ENCODE assay signal across 28 mouse cellular contexts in genomic region chr1:141001821-141002220, GRCm38 (mm10).
"Had no signal": no experiment of that assay in that cellular context is flagged by ENCODE, and none has a peak within 500 bp of the region (broad histone marks: within the 10 kb centered on the region; RNA-seq: fewer than 3 reads in every experiment).

No protein-coding gene starts in this region.

- H3K9me3 ChIP-seq: heart, embryonic 10.5 days; heart, embryonic 12.5 days; hindbrain, embryonic 10.5 days; hindbrain, embryonic 12.5 days; intestine, embryonic 15.5 days; limb, embryonic 10.5 days; limb, embryonic 12.5 days; liver, embryonic 13.5 days; liver, embryonic 15.5 days had no signal

- H3K4me2 ChIP-seq: heart, embryonic 12.5 days; hindbrain, embryonic 12.5 days; hindbrain, embryonic 14.5 days; intestine, embryonic 15.5 days; limb, embryonic 12.5 days; liver, embryonic 11.5 days; liver, embryonic 13.5 days; liver, embryonic 15.5 days had no signal

- ATAC-seq: hindbrain, embryonic 16.5 days; inflammation-experienced regulatory T-cells, adult 6 months; intestine, embryonic 15.5 days; intestine, postnatal 0 days; liver, postnatal 0 days had no signal

- DNase-seq: gastrocnemius, adult 2 months; gastrocnemius, postnatal 14 days; heart, adult 2 months; heart, postnatal 10 days; heart, postnatal 4 days; kidney, adult 18-20 months; kidney, adult 8-10 months; kidney, postnatal 10 days; kidney, postnatal 25 days; kidney, postnatal 4 days; liver; liver, embryonic 13.5 days; liver, postnatal 0 days had no signal

- H3K36me3 ChIP-seq: heart, embryonic 10.5 days; heart, embryonic 12.5 days; hindbrain, embryonic 10.5 days; hindbrain, embryonic 12.5 days; intestine, embryonic 15.5 days; limb, embryonic 10.5 days; limb, embryonic 12.5 days; liver, embryonic 13.5 days; liver, embryonic 15.5 days had no signal

- H3K27ac ChIP-seq: gastrocnemius, adult 2 months; heart, adult 2 months; heart, embryonic 10.5 days; hindbrain, embryonic 10.5 days; hindbrain, embryonic 12.5 days; hindbrain, embryonic 14.5 days; intestine, embryonic 15.5 days; layer of hippocampus, adult 2 months; left cerebral cortex, adult 2 months; limb, embryonic 10.5 days; limb, embryonic 12.5 days; liver, embryonic 13.5 days; liver, embryonic 15.5 days had no signal

- H3K4me1 ChIP-seq: heart, embryonic 10.5 days; heart, embryonic 12.5 days; hindbrain, embryonic 10.5 days; hindbrain, embryonic 12.5 days; intestine, embryonic 15.5 days; limb, embryonic 10.5 days; limb, embryonic 12.5 days; liver, embryonic 13.5 days; liver, embryonic 15.5 days had no signal

- H3K9ac ChIP-seq: heart, embryonic 12.5 days; hindbrain, embryonic 12.5 days; hindbrain, embryonic 14.5 days; intestine, embryonic 15.5 days; limb, embryonic 12.5 days; liver, embryonic 13.5 days; liver, embryonic 15.5 days; liver, postnatal 0 days had no signal

- H3K4me3 ChIP-seq: gastrocnemius, adult 2 months; heart, adult 2 months; heart, embryonic 10.5 days; heart, embryonic 12.5 days; hindbrain, embryonic 10.5 days; hindbrain, embryonic 12.5 days; intestine, embryonic 15.5 days; layer of hippocampus, adult 2 months; left cerebral cortex, adult 2 months; limb, embryonic 10.5 days; limb, embryonic 12.5 days; liver, embryonic 13.5 days; liver, embryonic 15.5 days had no signal

- H3K27me3 ChIP-seq: heart, embryonic 12.5 days; hindbrain, embryonic 12.5 days; intestine, embryonic 15.5 days; limb, embryonic 12.5 days; liver, embryonic 13.5 days; liver, embryonic 15.5 days had no signal
